Mouse (Mus musculus) stomach, postnatal 0 days (tissue): ENCODE measurements at regions not wholly inside any gene's neighbourhood (a gene's known extent, or its start where the extent isn't known, plus 50 kb on each side); places are given as distances from the start of the nearest gene placed in this dataset.

Experiments used
- CTCF ChIP-seq: IDR thresholded peaks from 2 replicates; pipeline ENCODE4 v1.5.1; 2016; ENCODE audit warnings: antibody characterized with exemption, low read depth, mild to moderate bottlenecking, moderate library complexity
- EP300 ChIP-seq: optimal IDR thresholded peaks from 2 replicates; pipeline ENCODE3; 2016; ENCODE audit warnings: antibody characterized with exemption

GRCm38 (mm10) chr7:94180027-94180426, 1100.4 kb downstream of the Fam181b start:
- peak; percentile 24 for TF ChIP-seq CTCF
- TF ChIP-seq EP300 = no peak
